Mouse (Mus musculus) testis, postnatal 10 days (tissue): ENCODE measurements around the gene Psmd10.

ENCODE experiments used
- DNase-seq: peaks from one replicate; pipeline ENCODE4 v3.0.0; 2021; ENCODE audit warnings: low spot score

Psmd10 gene

DNA sequence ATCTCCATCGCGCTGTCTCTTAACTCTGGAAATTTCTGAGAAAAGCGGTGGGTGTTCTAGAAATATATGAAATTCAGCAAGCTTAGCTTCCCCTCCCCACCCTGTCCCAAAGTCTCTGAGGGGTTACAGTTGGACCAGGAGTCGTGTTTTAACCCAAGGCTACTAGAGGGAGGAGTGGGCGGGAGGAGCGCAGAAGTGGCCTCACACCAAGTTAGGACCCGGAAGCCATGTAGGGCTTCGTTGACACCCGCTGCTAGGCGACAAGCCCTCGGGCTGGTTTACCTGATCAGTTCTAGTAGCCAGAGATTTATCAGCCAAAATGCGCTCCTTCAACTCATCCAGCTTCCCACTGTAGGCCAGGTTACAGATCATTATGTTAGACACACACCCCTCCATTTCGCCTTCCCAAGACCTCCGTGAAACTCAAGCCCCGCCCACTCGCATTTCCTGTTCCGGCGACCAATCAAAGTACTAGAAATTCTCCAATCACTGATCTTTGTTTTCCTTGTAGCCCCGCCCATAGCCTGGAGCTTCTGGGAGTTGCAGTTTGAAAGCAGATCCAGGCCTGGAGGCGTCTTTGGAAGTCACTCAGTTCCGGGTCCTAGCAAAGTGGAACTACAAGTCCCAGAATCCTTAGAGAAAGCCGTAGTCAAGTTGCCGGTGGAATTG lies at the start of gene Psmd10, which contains the start of gene Atg4a:
Gene Psmd10, minus strand, starts transcription at position 457 of the 669 bp plus-strand sequence.
Gene Atg4a, plus strand, starts transcription at position 636 of the 669 bp plus-strand sequence.
- peak; percentile 94 for DNase-seq

DNA sequence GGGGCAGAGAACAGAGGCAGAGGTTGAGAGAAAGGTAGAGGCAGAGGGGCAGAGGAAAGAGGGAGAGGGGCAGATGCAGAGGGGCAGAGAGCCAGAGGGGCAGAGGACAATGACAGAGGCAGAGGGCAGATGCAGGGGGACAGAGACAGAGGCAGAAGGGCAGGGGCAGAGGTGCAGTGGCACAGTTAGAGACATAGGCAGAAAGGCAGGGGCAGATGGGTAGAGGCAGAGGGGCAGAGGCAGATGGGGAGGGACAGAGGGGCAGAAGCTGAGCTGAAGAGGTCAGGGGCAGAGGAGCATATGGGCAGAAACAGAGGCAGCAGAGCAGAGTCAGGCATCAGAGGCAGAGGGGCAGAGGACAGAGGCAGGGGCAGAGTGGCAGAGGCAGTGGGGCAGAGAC lies 42.4 kb upstream of the Psmd10 start:
- no peak for DNase-seq

DNA sequence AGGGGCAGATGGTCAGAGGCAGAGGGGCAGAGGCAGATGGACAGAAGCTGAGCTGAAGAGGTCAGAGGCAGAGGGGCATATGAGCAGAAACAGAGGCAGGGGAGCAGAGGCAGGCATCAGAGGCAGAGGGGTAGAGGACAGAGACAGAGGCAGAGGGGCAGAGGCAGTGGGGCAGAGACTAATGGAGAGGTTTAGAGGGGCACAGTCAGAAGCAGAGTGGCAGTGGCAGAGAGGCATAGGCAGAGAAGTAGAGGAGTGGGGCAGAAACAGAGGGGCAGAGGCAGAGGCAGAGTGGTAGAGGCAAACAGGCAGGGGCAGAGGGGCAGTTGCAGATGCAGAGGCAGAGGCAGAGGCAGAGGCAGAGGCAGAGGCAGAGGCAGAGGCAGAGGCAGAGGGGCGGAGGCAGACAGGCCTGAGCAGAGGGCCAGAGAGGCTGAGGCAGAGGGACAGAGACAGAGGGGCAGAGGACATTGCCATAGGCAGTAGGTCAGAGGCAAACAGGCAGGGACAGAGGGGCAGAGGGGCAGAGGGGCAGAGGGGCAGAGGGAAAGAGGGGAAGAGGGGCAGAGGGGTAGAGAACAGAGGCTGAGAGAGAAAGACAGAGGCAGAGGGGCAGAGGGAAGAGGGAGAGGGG lies 41.5 kb upstream of the Psmd10 start:
- DNase-seq = no peak

DNA sequence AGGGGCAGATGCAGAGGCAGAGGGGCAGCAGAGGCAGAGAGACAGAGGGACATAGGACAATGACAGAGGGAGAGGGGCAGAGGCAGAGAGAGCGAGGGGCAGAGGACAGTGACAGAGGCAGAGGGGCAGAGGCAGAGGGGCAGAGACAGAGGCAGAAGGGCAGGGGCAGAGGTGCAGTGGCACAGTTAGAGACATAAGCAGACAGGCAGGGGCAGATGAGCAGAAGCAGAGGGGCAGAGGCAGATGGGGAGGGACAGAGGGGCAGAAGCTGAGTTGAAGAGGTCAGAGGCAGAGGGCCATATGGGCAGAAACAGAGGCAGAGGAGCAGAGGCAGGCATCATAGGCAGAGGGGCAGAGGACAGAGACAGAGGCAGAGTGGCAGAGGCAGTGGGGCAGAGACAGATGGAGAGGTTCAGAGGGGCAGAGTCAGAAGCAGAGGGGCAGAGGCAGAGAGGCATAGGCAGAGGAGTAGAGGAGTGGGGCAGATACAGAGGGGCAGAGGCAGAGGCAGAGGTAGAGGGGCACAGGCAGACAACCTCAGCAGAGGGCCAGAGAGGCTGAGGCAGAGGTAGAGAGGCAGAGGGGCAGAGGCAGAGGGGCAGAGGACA lies 40.5 kb upstream of the Psmd10 start:
- DNase-seq = no peak

DNA sequence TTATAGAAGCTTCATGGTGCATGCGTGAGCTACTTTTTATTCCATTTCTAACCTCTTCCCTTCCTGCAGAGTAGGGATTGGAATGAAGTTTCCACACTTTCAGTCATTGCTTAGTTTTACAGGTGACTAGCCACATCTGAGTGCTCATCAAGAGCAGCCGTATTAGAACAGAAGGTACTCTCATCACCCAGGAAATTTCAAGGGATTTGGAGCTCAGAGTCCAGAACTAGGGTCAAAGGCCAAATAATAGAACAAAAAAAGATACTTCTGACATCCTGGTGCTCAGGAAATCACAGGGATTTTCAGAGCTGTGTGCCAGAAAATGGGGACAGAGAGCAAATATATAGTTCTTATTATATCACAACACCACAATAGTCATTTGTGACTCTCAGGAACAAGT lies 28.7 kb upstream of the Psmd10 start:
- no peak for DNase-seq

DNA sequence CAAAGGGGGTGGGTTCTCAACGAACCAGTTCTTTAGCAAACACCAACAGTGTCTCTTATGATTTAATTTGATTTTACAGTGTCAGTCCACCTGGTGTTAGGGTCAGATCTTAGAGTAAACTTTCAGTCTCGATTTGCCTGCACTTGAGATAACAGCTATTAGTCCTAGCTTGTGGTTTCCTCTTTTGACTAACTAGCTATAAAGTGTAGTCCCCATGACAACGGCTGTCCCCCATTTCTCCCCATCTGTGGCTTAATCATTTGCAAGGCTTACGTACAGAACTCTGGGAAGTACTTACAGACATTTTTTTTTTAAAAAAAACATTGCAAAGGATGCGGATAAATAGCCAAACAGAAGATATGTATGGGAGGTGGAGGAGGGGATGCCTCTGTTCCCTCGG lies 28.3 kb upstream of the Psmd10 start:
- DNase-seq = no peak

DNA sequence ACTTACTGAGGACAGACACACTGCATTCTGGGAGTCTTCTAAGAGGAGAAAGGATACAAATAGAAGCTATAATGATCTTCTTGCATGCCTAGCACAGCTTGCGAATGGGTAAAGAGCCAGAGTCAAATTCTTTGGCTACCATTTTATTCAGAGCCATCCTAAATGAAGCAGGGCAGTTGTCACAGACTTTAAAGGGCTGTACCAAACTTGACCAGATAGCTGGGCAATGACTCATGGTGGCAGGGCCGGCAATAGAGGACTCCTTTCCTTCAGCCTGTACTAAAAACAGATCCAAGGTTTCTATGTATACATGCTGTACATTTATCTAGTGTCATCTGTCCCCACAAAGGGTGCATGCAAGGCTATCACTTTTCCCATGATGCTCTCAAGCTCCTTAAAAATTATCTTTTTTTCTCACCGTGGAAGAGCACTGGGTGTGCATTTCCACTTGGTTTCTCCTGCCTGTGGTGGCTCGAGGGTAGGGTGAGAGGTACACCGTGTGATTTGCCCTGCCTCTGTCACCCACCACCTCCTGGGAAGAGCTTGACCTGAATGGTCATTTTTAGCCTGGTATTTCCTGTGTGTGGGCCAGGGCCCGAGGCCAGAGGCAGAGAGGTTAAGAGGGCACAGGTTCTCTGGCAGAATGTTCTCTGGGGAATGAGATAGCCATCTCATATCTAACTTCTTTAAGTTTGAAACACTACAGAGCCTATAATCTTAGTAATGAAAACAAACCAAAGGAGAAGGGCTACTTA lies 26.9 kb upstream of the Psmd10 start:
- DNase-seq = no peak

DNA sequence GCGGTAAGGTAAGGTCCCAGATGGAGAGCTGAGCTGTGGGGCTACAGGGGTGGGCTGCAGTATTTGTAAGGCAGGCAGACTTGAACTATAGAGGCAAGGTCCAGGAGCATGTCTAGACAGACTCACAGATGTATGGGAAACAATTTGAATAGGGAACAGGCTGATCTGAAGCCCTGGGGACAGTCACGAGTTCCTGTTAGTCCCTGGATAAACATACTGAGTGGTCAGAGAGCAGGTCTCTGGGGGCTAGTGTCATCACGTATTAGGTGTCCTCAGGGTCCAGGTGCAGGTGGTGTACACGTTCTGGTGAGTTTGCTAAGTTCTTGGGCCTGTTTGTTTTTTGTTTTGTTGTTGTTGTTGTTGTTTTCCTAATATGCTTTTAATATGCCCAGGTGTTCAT lies 23.6 kb upstream of the Psmd10 start:
- no peak for DNase-seq

DNA sequence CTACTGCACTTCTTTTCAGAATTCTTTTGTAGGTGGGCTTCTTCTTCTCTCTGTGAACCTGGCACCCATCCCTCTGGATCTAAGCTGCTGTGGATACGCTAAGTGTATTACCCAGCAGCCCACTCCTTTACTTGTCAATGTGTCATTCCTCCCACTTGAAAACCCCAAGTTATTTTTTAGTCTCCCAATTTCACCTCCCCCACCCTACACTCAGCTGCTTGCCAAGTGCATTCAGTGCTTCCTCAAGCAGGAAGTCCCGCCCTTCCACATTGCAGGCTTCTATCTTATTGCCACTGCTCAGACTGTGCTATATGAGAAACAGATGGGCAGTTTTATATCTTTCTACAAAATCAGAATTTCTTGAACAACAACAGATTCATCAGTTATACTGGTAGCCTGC lies 23.0 kb upstream of the Psmd10 start:
- DNase-seq = no peak

DNA sequence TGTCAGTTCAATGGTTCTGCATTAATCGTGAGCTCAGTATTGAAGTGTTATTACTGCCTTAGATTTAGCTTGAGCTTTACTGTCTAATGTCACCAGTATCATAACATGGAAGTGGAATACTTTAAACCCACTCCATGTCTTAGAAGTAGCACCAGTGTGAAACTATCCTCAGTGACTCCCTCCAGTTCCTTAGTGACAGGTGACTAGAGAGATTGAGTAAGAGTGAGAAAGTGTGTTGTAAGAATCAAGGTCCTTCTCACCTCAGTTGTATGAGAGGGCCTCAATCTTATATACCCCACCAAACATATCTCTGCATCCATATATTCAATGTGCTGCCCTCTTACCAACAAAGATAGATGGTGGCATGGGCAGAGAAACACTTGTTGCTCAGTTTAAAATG lies 22.4 kb upstream of the Psmd10 start:
- no peak for DNase-seq

DNA sequence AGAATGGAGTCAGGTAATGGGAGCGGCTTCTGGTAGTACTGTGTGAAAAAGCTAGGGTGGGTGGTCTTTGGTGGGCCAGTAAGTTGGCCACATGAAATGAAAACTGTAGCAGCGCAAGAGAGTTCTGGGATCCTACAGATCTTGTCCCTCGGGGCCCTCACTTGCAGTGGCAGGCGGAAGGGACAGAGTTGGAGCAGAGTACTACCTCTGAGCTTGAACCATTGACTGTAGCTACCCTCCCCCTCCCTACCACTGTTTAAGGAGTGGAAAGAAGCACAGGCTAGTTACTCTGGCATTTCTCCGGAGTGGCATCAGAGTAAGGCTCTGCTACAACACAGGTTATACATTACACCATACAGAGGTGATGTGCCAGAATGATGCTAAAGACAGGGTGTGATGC lies 431 bp upstream of the Psmd10 start:
- no peak for DNase-seq

DNA sequence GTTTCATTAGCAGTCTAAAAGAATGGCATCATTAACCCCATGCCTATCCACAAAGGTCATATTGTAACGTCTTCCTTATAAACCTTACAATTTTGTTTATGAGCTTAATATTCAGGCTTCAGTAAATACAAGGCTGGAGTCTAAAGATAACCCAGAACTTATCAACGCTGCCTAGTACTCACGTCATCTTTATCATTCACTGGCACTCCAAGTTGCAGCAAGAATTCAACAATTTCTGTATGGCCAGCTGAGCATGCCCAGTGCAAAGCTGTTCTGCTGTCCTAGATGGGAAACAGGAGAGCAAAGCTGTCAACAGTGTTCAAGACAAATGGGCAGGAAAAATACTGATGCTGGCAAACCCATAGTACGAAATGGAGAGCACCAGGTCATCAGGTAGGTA lies 2.9 kb downstream of the Psmd10 start:
- DNase-seq = no peak

DNA sequence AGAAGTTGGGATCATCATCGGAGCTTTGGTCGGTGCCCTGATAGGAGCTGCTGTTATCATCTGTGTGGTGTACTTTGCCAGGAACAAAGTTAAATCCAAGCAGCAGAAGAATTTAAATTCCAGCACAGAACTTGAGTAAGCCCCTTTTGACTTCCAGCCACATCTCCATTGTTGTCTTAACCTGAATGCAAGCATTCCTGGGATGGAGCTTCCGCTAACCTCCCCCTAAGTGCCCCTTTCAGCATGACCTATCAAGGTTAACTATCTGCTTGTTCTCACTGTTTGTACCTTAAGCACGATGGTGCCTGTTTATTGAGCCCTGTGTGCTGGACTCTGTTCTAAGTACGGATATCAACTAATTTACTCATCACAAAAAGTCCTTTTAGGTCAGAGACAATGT lies 20.3 kb downstream of the Psmd10 start:
- DNase-seq = no peak

DNA sequence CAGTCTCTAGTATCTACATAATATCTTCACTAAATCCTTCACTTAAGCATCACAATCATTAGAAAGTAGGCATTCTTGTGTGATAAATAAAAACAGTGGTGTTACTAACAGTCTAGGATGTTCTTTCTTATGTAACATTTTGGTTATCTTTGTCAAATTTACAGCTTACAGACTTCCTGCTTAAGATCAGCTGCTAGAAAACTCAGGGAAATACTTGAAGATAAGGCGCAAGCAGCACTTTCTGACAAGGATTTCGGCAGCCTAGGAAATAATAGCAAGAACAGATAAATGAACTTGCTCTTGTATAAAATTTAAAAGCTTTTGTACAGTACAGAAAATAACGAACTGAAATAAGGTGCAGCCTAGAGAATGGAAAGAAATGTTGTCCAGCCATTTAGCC lies 23.3 kb downstream of the Psmd10 start:
- no peak for DNase-seq

DNA sequence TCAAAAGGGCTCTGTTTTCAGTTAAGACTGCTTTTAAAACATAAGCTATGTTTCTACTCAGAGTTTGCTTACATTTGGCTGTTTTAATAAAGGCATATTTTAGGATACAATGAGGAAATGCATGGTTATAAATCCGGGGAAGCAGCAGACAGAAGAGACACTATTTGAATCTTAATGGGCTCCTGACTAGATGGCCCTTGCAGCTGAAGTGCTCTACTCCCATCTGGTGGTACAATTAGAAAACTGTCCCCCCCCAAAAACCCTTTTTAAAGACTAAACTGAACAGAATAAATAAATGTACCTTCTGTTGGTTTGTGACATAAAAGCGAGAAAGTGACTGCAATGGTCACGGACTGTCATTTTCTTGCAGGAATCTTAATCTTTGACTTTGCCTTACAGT lies 24.5 kb downstream of the Psmd10 start:
- no peak for DNase-seq

DNA sequence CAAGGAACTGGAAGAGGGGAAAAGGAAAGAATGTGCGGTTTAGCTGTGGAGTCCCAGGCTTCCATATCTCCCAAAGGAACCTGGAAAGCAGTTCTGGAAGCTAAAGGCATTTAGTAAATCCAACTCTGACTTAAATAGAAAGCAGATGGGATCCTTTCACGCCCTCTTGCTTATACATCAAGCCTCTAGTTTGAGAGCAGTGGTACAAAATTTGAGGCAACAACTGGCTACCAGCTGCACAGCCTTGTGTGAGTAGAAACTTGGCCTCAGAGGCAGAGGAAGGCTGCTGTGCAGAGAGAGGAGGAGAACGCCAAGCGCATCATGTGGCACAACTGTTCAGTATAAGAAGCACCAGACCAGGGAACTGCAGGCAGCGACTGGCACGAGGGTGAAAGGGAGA lies 35.2 kb downstream of the Psmd10 start:
- DNase-seq = no peak

DNA sequence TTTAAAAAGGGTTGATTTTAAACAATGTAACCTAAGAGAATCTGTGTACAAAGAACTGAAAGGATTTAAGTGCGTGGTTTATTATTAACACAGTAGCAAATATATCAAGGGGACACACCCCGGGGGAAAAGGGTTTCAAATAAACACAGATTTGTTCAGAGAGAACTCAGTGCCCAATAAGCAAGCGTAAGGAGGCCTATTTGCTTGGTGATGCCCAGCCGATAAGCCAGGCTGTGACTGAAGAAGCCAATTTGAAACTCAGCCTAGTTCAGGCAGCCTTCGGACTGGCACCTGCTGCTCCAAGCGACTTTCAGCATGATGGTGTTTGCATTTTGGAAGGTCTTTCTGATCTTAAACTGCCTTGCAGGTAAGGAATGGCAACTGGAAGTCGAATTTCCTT lies 49.2 kb downstream of the Psmd10 start, which contains the start of gene Vsig1:
Gene Vsig1, plus strand, starts transcription at position 249 of the 400 bp plus-strand sequence.
- no peak for DNase-seq

DNA sequence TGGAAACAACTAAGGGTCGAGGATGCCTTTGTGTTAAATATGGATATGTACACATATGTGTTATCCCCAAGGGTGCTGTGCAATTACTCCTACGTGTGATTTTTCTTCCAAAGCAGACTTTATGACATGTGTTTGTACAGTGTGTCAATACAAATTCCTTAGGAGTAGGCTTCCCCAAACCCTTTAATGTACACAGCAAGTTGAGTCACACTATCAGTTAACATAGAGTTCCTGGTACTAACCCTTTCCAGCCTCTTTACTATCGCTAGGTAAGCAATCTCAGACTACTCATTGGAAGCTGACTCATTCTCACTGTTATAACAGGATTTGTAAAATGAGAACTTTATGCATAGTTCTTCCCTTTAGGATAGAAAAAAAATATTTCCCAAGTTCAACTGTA lies 53.0 kb downstream of the Psmd10 start:
- DNase-seq = no peak
